Mouse (Mus musculus) liver, embryonic 14.5 days (tissue): ENCODE data around the gene Kcnma1.

Experiments used
- CTCF ChIP-seq: IDR thresholded peaks from 2 replicates; pipeline ENCODE4 v1.5.1; 2016; ENCODE audit warnings: antibody characterized with exemption, low read depth, control low read depth
- EP300 ChIP-seq: IDR thresholded peaks from 2 replicates; pipeline ENCODE4 v1.6.1; 2016; ENCODE audit warnings: antibody characterized with exemption, low read depth

- no peak for TF ChIP-seq EP300
- no peak for TF ChIP-seq CTCF
Measured at GRCm38 (mm10) chr14:24059287-24059686, 45.0 kb upstream of the Kcnma1 start.
